Mouse (Mus musculus) monocyte, adult 59 days (primary cell): ENCODE measurements around the gene Ltf. TPM values are rescaled to one million over a fixed set of nuclear protein-coding genes. Genes with fewer than 3 reads are reported as not detected.

Experiments
- total RNA-seq, 2 experiments: library from RNA; stranded (reverse); gene quantifications; one replicate each; pipeline ENCODE4 v1.2.4; 2023

The Ltf gene
- total RNA-seq, result 1 to 10 TPM; 2.8 to 3.4 TPM

DNA sequence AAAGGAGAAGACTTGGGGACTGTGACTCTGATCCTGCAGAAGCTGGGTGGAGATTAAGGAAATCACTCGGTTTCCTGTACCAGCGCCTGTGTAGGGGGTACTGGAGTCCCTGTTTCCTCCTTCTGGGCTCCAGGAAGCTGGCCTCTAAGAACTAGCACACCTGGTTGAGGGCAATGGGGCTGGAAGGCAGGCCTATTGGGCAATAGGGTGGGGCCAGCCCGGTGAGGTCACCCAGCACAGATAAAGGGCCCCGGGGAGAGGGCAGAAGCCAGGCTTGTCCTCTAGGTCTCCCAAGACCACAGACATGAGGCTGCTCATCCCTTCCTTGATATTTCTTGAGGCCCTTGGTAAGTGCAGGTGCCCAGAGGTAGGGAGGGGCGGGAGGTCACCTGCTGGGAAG, at the start of gene Ltf:
Gene Ltf, plus strand, starts transcription at position 250 of the 400 bp plus-strand sequence.

DNA sequence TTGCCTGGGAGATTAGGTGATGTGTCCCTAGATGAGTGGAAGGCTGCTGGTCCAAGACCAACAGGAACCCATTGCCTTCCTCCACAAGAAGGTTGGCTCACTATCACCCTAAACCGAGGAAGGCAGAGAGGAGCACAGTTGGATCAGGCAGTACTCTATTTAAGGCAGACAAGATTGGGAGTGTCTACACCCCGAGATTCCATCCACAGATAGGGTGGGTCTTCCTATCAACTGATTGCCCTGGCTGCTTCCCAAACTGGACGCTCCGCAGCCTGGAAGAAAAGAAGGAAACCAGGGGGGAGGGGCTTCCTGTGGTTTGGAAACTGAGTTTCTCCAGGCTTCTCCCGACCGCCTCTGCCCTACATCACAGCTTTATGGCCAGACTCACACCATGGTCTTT, 28.9 kb upstream of the Ltf start, which contains the start of gene Rtp3:
Gene Rtp3, minus strand, starts transcription at position 380 of the 400 bp plus-strand sequence.

DNA sequence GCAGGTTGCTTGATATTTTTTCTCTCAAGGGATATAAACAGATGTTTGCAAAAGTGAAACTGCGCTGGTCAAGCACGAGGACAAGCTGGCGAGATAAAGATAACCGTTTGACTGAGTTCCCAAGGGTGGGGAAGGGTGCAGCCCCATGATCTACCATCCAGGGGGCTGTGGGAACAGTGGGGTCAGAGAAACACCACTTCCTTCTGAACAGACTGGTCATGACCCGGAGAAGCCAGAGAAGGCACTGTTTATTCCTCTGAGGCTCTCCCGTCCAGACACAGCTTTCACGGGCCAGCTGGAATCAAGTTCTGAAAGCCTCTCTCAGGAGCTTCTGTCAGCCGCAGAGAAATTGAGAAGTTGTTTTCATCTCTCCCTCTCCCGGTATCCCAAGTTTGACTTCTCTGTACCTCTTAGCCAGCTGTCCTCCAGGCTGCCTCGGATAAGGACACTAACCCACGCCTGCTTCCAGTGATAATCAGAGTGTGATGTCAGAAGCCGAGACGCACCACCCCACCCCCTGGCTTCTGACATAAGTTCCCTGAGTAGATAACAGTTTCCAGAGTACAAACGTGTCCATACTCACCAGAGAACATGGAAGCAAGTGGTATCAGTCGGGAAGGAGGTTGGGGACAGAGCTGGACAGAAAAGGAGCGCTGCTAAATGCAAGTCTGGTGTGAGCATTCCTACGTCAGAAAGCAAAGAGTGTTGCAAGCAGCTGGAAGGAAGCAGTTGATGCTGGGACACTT, 37.9 kb downstream of the Ltf start, which contains the start of gene Ccrl2:
Gene Ccrl2, minus strand, starts transcription at position 722 of the 746 bp plus-strand sequence.

Other genes starting within 250 kb of the Ltf start
- gene Prss42, start 221.1 kb upstream of the Ltf start, total RNA-seq, result not detected
- not detected for gene Prss44, start 205.3 kb upstream of the Ltf start, total RNA-seq
- gene Prss43, start 192.6 kb upstream of the Ltf start, total RNA-seq, result not detected
- not detected for gene Prss45, start 184.7 kb upstream of the Ltf start, total RNA-seq
- not detected for gene Prss46, start 174.8 kb upstream of the Ltf start, total RNA-seq
- not detected for gene Prss50, start 161.3 kb upstream of the Ltf start, total RNA-seq
- 1 to 10 TPM; 5.6 to 9.7 TPM for gene Als2cl, start 139.4 kb upstream of the Ltf start, total RNA-seq
- under 1 TPM; 0.18 to 0.29 TPM for gene Tmie, start 139.2 kb upstream of the Ltf start, total RNA-seq
- not detected for gene Fam240a, start 102.4 kb upstream of the Ltf start, total RNA-seq
- not detected for gene Tdgf1, start 73.1 kb upstream of the Ltf start, total RNA-seq
- gene Lrrc2, start 67.7 kb upstream of the Ltf start, total RNA-seq, result not detected
- not detected for gene Rtp3, start 28.7 kb upstream of the Ltf start, total RNA-seq
- gene Ccrl2, start 38.2 kb downstream of the Ltf start, total RNA-seq, result 100 to 1,000 TPM; 352 to 399 TPM
- 10 to 100 TPM; 76.6 to 77.3 TPM for gene Lrrfip2, start 98.3 kb downstream of the Ltf start, total RNA-seq